Comparison of ENCODE assay signal across 17 mouse cellular contexts in the genomic region with DNA sequence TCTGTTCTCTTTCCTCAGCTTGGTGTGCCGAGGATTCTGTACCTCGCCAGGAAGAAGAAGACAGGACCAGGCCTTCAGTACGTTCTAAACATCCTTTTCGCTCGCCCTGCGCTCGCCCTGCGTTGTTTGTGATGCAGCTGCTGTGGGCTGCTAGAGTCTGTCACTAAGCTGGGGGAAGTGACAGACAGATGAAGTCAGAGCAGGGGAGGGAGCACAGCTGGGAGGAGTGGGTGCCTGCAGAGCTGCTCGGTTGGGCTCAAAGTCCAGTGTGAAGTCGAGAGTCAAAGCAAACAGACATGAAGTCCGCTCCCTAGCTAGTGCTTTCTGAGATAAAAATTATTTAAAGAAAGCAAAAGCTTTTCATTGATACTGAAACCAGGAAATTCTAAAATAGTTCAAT. TPM values are rescaled to one million over a fixed set of nuclear protein-coding genes. Genes with fewer than 3 reads are reported as not detected.
A peak's percentile ranks its signal among the peaks of the same experiment; 100 is the strongest.
DNase-seq lines count a peak whose midpoint lies in the region; ATAC-seq and TF ChIP-seq lines count a peak whose summit lies in the region.
"Had no signal": no experiment of that assay in that cellular context is flagged by ENCODE, and none has a peak within 500 bp of the region (broad histone marks: within the 10 kb centered on the region; RNA-seq: fewer than 3 reads in every experiment).

No protein-coding gene starts in this region.

- no peak overlapping the region for H3K4me2 ChIP-seq in kidney, embryonic 15.5 days
- H3K4me2 ChIP-seq in liver, embryonic 13.5 days: peak overlapping the region; percentile 15; the same call in 1 of the 2 replicates
- H3K4me2 ChIP-seq in stomach, postnatal 0 days (replicated peaks; ENCODE audit: low read depth): no peak overlapping the region
- H3K4me2 ChIP-seq: heart, embryonic 13.5 days; lung, embryonic 14.5 days had no signal

- no peak for TF ChIP-seq EP300 in stomach, postnatal 0 days (optimal IDR thresholded peaks at IDR 0.05)

- peak overlapping the region; percentile 70 for H3K27ac ChIP-seq in kidney, adult 2 months (ENCODE audit: insufficient read depth, low read depth, low read length)
- H3K27ac ChIP-seq in kidney, embryonic 15.5 days: no peak overlapping the region
- H3K27ac ChIP-seq in liver, embryonic 13.5 days: no peak overlapping the region
- H3K27ac ChIP-seq in stomach, postnatal 0 days (replicated peaks): peak overlapping the region; percentile 49; the same call in 1 of the 2 replicates
- H3K27ac ChIP-seq: heart, embryonic 13.5 days; hindbrain, embryonic 10.5 days; kidney, postnatal 0 days; left cerebral cortex, adult 2 months had no signal

- H3K36me3 ChIP-seq in kidney, adult 2 months (ENCODE audit: control insufficient read depth, insufficient read depth, low read length): no peaks in the 10 kb centered on the region; the same call in 1 of the 2 replicates
- peaks cover 72% of the 10 kb centered on the region for H3K36me3 ChIP-seq in kidney, embryonic 15.5 days
- H3K36me3 ChIP-seq in liver, embryonic 13.5 days: peaks cover 62% of the 10 kb centered on the region
- peaks cover 13% of the 10 kb centered on the region; the same call in 1 of the 2 replicates for H3K36me3 ChIP-seq in stomach, postnatal 0 days (ENCODE audit: control insufficient read depth, insufficient read depth, low read length)

- no peak for ATAC-seq in kidney, embryonic 15.5 days (replicated peaks; ENCODE audit: low FRiP score)
- peak; percentile 57 for ATAC-seq in liver, embryonic 13.5 days (ENCODE audit: low read depth)
- ATAC-seq in stomach, postnatal 0 days (ENCODE audit: low FRiP score, low TSS enrichment): peak; percentile 87
- ATAC-seq: CD4-positive, CD25-positive, alpha-beta regulatory T cell, adult 4 months; forebrain, embryonic 16.5 days had no signal

- peaks cover 9% of the 10 kb centered on the region; the same call in 1 of the 2 replicates for H3K4me1 ChIP-seq in kidney, adult 2 months (ENCODE audit: control insufficient read depth, insufficient read depth, low read length)
- peaks cover 14% of the 10 kb centered on the region for H3K4me1 ChIP-seq in kidney, embryonic 15.5 days
- peaks cover 19% of the 10 kb centered on the region for H3K4me1 ChIP-seq in liver, embryonic 13.5 days (replicated peaks)
- no peaks in the 10 kb centered on the region for H3K4me1 ChIP-seq in stomach, postnatal 0 days (replicated peaks; ENCODE audit: control insufficient read depth, insufficient read depth)

- no peaks in the 10 kb centered on the region for H3K27me3 ChIP-seq in kidney, adult 2 months (replicated peaks; ENCODE audit: control insufficient read depth, insufficient read depth, low read length)
- H3K27me3 ChIP-seq in kidney, embryonic 15.5 days: no peaks in the 10 kb centered on the region
- H3K27me3 ChIP-seq in liver, embryonic 13.5 days: no peaks in the 10 kb centered on the region
- H3K27me3 ChIP-seq in stomach, postnatal 0 days (ENCODE audit: control insufficient read depth, insufficient read depth, low read length): no peaks in the 10 kb centered on the region
- H3K27me3 ChIP-seq: heart, embryonic 13.5 days; megakaryocyte, embryonic 14.5 days had no signal

- intact Hi-C loops in left cerebral cortex, postnatal 25 days (cut with DNase I): no loop called here
- intact Hi-C loops in left cerebral cortex, postnatal 4 days (cut with DNase I): no loop called here

- H3K9me3 ChIP-seq in kidney, embryonic 15.5 days (replicated peaks): no peaks in the 10 kb centered on the region
- no peaks in the 10 kb centered on the region for H3K9me3 ChIP-seq in liver, embryonic 13.5 days (replicated peaks)
- H3K9me3 ChIP-seq in stomach, postnatal 0 days (ENCODE audit: control insufficient read depth, low read length): no peaks in the 10 kb centered on the region
- H3K9me3 ChIP-seq: heart, embryonic 13.5 days; megakaryocyte, embryonic 14.5 days had no signal

- H3K9ac ChIP-seq in kidney, embryonic 15.5 days: no peak overlapping the region
- H3K9ac ChIP-seq in liver, embryonic 13.5 days: no peak overlapping the region
- H3K9ac ChIP-seq in stomach, postnatal 0 days (ENCODE audit: low read length): no peak overlapping the region
- H3K9ac ChIP-seq: heart, embryonic 13.5 days; lung, embryonic 14.5 days had no signal

- no peak for TF ChIP-seq POLR2A in kidney, adult 2 months (IDR thresholded peaks at IDR 0.05; ENCODE audit: low read depth, low read length)

- DNase-seq in kidney, adult 2 months: peak; percentile 76
- DNase-seq in kidney, postnatal 14 days: peak; percentile 56
- DNase-seq in liver, embryonic 13.5 days: no peak
- DNase-seq in stomach, postnatal 0 days (ENCODE audit: low spot score): peak; percentile 78
- DNase-seq in left cerebral cortex, postnatal 25 days (ENCODE audit: low spot score in 2 of 2): no peak
- no peak for DNase-seq in left cerebral cortex, postnatal 4 days
- no peak for DNase-seq in left cerebral cortex, adult 9 months (ENCODE audit: low spot score in 2 of 2)
- DNase-seq: adrenal gland, postnatal 36 days; lung, embryonic 14.5 days had no signal

- no peak overlapping the region for H3K4me3 ChIP-seq in kidney, adult 2 months (ENCODE audit: insufficient read depth, low read depth, low read length)
- H3K4me3 ChIP-seq in kidney, embryonic 15.5 days (replicated peaks): no peak overlapping the region
- H3K4me3 ChIP-seq in liver, embryonic 13.5 days (replicated peaks): no peak overlapping the region
- no peak overlapping the region for H3K4me3 ChIP-seq in stomach, postnatal 0 days (ENCODE audit: low read depth, low read length)
- H3K4me3 ChIP-seq: heart, embryonic 13.5 days; hindbrain, embryonic 10.5 days; left cerebral cortex, adult 2 months; megakaryocyte, embryonic 14.5 days had no signal

- TF ChIP-seq CTCF in kidney, adult 2 months (conservative IDR thresholded peaks at IDR 0.05; ENCODE audit: insufficient read depth, insufficient read length, low read depth, low read length): no peak
- no peak for TF ChIP-seq CTCF in stomach, postnatal 0 days (IDR thresholded peaks at IDR 0.05; ENCODE audit: low read depth)

- WGBS in kidney, adult 2 months: 71% methylated on average over 11 of the region's 11 CpGs
- 89% methylated on average over 11 of the region's 11 CpGs for WGBS in kidney, embryonic 15.5 days
- 79% methylated on average over 11 of the region's 11 CpGs for WGBS in liver, embryonic 13.5 days (ENCODE audit: insufficient replicate concordance)
- WGBS in stomach, postnatal 0 days: 66% methylated on average over 11 of the region's 11 CpGs

RNA-seq across cellular contexts. Expression of a gene that starts 5.3 kb away (rescaled TPM):
- polyA plus RNA-seq in kidney, adult 2 months (2012; rRNA removed): 4.5 and 5.0 TPM in 2 replicates
- 17.7 and 19.5 TPM in 2 replicates for polyA plus RNA-seq in kidney, embryonic 15.5 days (2015; fragmentation: Nextera tagmentation; extraction: Ambion mirVana)
- polyA plus RNA-seq in liver, embryonic 13.5 days (2015; fragmentation: Nextera tagmentation; extraction: Ambion mirVana): 8.5 and 10.9 TPM in 2 replicates
- 3.7 and 5.3 TPM in 2 replicates for polyA plus RNA-seq in stomach, postnatal 0 days (2015; fragmentation: Nextera tagmentation; extraction: Ambion mirVana)
- total RNA-seq in left cerebral cortex, postnatal 25 days (2021): 1 to 10 TPM; 3.8 to 6.4 TPM
- 1 to 10 TPM; 5.1 to 5.4 TPM for total RNA-seq in left cerebral cortex, postnatal 4 days (2021)

RNA-seq across cellular contexts. Expression of a gene that starts 35.1 kb away (rescaled TPM):
- polyA plus RNA-seq in kidney, adult 2 months (2012; rRNA removed): 4.7 and 5.0 TPM in 2 replicates
- 12.0 and 12.2 TPM in 2 replicates for polyA plus RNA-seq in kidney, embryonic 15.5 days (2015; fragmentation: Nextera tagmentation; extraction: Ambion mirVana)
- 2.0 and 2.6 TPM in 2 replicates for polyA plus RNA-seq in liver, embryonic 13.5 days (2015; fragmentation: Nextera tagmentation; extraction: Ambion mirVana)
- 2.8 and 3.1 TPM in 2 replicates for polyA plus RNA-seq in stomach, postnatal 0 days (2015; fragmentation: Nextera tagmentation; extraction: Ambion mirVana)
- 10 to 100 TPM; 16.7 to 17.9 TPM for total RNA-seq in left cerebral cortex, postnatal 25 days (2021)
- total RNA-seq in left cerebral cortex, postnatal 4 days (2021): 10 to 100 TPM; 25.4 to 28.2 TPM

Comparison
In these comparisons a context has a peak if more than half of its experiments do, and no peak if none do; other contexts are left out.
1. H3K27ac ChIP-seq: peak in kidney, adult 2 months (single experiment) and stomach, postnatal 0 days (single experiment); none in kidney, embryonic 15.5 days (single experiment) and liver, embryonic 13.5 days (single experiment).
2. DNase-seq: peak in kidney, adult 2 months (single experiment), kidney, postnatal 14 days (single experiment) and stomach, postnatal 0 days (single experiment); none in liver, embryonic 13.5 days (single experiment), left cerebral cortex, postnatal 25 days (0 of 2), left cerebral cortex, postnatal 4 days (single experiment) and left cerebral cortex, adult 9 months (0 of 2).